Mouse (Mus musculus): ENCODE measurements around the gene Gm49336. TPM values are rescaled to one million over a fixed set of nuclear protein-coding genes. Genes with fewer than 3 reads are reported as not detected.
A peak's percentile ranks its signal among the peaks of the same experiment; 100 is the strongest.

Gene Gm49336
- polyA plus RNA-seq, 1 experiment from 2014 or later = 30.2 TPM

DNA sequence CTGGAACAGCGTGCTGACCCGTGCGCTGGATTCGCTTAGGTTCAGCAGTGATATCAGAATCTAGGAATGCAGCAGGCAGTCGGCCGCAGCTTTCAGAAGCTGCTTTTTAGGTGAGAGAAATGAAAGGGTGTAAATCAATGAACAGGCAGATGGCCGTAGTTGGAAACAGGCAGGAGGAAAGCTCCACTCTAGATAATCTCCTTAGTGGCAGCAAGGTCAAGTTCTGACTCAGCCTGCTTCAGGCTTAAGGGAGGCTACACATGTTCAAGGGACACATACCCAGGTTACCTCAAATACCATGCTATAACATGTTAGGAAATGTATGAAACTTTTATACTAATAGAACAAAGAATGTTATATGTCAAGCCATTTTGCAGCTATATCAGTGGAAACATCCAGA, 11.0 kb upstream of the Gm49336 start:
- no peak overlapping the region for H3K4me3 ChIP-seq
- no peak overlapping the region for H3K4me2 ChIP-seq
- H3K9me3 ChIP-seq (replicated peaks) = no peaks in the 10 kb centered on the region
- H3K36me3 ChIP-seq = no peaks in the 10 kb centered on the region
- no peak overlapping the region for H3K9ac ChIP-seq
- no peaks in the 10 kb centered on the region for H3K27me3 ChIP-seq
- WGBS = 30% methylated on average over 7 of the region's 7 CpGs
- H3K27ac ChIP-seq = no peak overlapping the region
- no peak for ATAC-seq (replicated peaks; ENCODE audit: insufficient number of reproducible peaks, insufficient read depth, low FRiP score, low read depth)
- peaks cover 8% of the 10 kb centered on the region; the same call in 1 of the 2 replicates for H3K4me1 ChIP-seq (replicated peaks)

DNA sequence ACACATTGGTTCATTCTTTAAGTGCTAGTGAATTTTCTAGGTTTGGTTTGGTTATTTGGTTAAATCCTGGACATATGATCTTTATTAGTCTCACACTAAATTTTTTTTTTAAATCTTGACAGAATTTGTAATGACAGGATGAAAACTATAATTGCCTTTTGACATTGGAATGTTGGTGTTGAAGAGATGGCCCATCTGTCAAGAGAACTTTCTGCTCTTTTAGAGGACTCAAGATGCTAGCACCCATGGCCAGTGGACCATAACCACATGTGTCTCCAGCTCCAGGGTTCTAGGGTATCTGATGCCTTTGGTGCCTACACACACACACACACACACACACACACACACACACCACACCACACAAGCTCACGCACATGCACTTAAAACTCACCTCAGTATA, 6.5 kb upstream of the Gm49336 start:
- ATAC-seq (replicated peaks; ENCODE audit: insufficient number of reproducible peaks, insufficient read depth, low FRiP score, low read depth) = no peak
- WGBS = 89% methylated on average over 1 of the region's 1 CpGs
- H3K9me3 ChIP-seq (replicated peaks) = no peaks in the 10 kb centered on the region

DNA sequence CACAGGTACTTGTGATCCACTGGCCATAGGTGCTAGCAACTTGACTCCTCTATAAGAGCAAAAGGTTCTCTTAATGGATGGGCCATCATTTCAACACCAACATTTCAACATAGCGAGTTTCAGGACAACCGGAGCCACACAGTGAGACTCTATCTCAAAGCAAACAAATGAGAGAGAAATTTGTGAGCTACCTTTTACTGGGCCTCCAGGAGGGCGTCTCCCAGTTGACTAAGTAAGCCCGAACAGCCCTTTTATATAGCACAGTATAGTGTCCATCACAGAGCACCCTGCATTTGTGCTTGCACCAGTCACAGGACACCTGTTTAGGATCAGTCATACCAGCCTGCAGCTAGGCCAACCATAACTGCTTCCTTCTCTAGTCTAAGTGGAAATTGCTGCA, 5.8 kb upstream of the Gm49336 start:
- H3K36me3 ChIP-seq = no peaks in the 10 kb centered on the region
- no peak overlapping the region for H3K9ac ChIP-seq
- WGBS = 55% methylated on average over 4 of the region's 4 CpGs
- no peaks in the 10 kb centered on the region for H3K9me3 ChIP-seq (replicated peaks)
- no peak overlapping the region for H3K4me2 ChIP-seq
- peaks cover 6% of the 10 kb centered on the region for H3K4me1 ChIP-seq (replicated peaks)
- H3K27ac ChIP-seq = no peak overlapping the region
- no peak overlapping the region for H3K4me3 ChIP-seq
- ATAC-seq (replicated peaks; ENCODE audit: insufficient number of reproducible peaks, insufficient read depth, low FRiP score, low read depth) = no peak
- no peaks in the 10 kb centered on the region for H3K27me3 ChIP-seq

More for the DNA sequence above, 6.5 kb upstream of the Gm49336 start:
- Histone ChIP-seq H3K27ac (no peak overlapping the region), H3K4me1 (replicated peaks) (no peaks in the 10 kb centered on the region), H3K4me2 (no peak overlapping the region), H3K4me3 (no peak overlapping the region), H3K36me3 (no peaks in the 10 kb centered on the region), H3K9ac (no peak overlapping the region), H3K27me3 (no peaks in the 10 kb centered on the region)

DNA sequence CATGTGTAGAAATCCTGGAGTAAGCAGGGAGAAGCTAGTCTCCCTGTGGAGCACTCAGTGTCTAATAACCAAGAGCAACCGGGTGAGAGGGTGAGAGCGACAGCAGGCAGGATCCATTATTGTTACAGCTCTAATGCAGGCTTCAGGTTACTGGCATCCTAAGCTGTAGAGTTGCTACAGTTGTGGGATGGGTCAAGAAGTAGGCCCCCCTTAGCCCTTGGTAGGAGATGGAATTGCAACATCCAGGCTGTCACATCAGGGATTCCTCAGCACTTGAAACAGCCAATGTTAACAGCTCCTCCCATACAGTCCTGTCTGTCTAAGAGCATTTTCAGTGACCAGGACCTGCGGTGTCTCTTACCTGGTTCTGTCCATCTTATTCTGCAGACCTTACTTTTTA, 5.0 kb upstream of the Gm49336 start:
- no peak for ATAC-seq (replicated peaks; ENCODE audit: insufficient number of reproducible peaks, insufficient read depth, low FRiP score, low read depth)
- no peak overlapping the region for H3K9ac ChIP-seq
- WGBS = 31% methylated on average over 3 of the region's 3 CpGs

DNA sequence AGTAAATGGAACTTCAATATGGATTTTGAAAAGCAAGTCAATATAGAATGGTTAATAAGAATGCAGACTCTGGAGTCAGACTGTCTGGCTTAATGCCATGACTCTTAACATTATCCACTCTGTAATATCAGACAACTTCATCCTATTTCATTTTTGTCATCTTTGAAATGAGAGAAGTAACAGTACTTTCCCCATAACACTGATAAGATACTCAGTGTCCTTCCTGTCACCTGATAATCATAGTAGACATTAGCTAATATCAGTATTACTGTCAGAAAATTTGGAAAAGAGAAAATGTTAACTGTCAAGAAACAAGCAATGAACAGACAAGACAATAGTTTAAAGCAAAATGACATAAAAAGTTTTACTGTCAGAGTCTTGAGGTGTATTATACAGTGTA, 3.5 kb upstream of the Gm49336 start:
- Histone ChIP-seq H3K27me3 (no peaks in the 10 kb centered on the region), H3K9me3 (replicated peaks) (no peaks in the 10 kb centered on the region), H3K27ac (no peak overlapping the region), H3K9ac (no peak overlapping the region), H3K4me3 (no peak overlapping the region), H3K4me1 (replicated peaks) (peaks cover 12% of the 10 kb centered on the region), H3K4me2 (no peak overlapping the region), H3K36me3 (no peaks in the 10 kb centered on the region)
- no peak for ATAC-seq (replicated peaks; ENCODE audit: insufficient number of reproducible peaks, insufficient read depth, low FRiP score, low read depth)

More for the DNA sequence above, 5.0 kb upstream of the Gm49336 start:
- Histone ChIP-seq H3K27me3 (no peaks in the 10 kb centered on the region), H3K27ac (no peak overlapping the region), H3K4me2 (no peak overlapping the region), H3K36me3 (no peaks in the 10 kb centered on the region), H3K4me1 (replicated peaks) (peaks cover 7% of the 10 kb centered on the region), H3K9me3 (replicated peaks) (no peaks in the 10 kb centered on the region), H3K4me3 (no peak overlapping the region)

DNA sequence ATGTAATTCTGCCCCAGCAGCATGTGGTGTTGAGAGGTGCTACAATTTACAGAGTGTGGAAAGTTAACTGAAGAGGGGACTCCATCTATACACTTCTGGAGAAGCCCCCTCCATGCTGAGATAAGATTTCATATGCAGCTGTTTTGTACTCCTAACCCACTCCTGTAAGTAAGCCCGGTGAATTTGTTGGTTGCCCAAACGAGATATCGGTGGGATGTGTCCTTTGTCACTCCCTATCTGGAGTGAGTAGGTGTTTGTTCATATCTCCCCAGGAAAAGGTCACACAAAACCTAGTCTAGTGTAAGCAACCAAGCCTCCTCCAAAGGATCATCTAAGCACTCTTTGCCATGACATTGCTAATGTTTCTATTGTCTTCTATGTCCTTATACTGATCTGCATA, 2.2 kb upstream of the Gm49336 start:
- WGBS = 77% methylated on average over 3 of the region's 3 CpGs
- H3K9me3 ChIP-seq (replicated peaks) = no peaks in the 10 kb centered on the region
- H3K9ac ChIP-seq = no peak overlapping the region
- H3K27me3 ChIP-seq = no peaks in the 10 kb centered on the region
- no peak overlapping the region for H3K4me2 ChIP-seq
- no peak overlapping the region for H3K4me3 ChIP-seq
- H3K4me1 ChIP-seq (replicated peaks) = peaks cover 21% of the 10 kb centered on the region
- no peak overlapping the region for H3K27ac ChIP-seq
- no peak for ATAC-seq (replicated peaks; ENCODE audit: insufficient number of reproducible peaks, insufficient read depth, low FRiP score, low read depth)
- no peaks in the 10 kb centered on the region for H3K36me3 ChIP-seq

DNA sequence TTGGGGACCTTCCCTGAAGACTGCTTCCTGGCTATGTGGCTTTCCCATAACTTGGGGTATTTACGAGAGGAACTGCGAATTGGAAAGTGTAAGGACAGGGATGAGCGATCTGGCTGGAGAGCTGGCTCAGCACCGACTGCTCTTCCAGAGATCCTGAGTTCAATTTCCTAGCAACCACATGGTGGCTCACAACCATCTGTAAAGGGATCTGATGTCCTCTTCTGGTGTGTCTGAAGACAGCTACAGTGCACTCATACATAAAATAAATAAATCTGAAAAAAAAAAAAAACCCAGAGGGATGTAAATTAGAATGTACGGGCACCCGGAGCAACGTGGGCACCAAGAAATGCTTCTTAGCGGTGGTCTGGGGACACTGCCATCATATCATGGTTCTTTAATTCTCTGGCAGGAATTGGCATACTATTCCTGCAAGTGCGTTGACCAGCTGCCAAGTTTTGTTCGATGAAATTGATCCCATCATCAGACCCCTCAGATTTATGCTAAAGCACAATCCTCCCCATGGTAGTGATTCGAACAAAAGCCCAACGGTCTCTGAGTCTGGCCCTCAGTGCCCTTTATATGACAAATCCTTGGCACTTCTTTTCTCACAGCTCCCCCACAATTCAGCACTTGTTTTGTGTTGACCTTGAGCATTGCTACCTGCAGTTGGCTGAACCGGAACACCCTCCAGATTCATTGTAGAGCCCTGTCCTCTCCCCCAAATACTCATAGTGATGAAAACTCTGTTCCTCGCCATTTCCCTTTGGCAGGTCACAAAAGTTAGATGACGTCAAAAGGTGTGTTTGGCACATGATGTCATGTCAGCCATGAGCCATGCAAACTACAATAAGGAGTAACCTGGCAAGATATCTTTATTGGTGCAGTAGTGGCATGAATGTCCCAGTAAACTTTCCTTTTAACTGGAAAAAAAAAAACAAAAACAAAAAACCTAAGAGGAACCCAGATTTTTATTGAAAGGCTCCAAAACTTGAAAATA, 995 bp upstream of the Gm49336 start:
- Histone ChIP-seq H3K4me1 (replicated peaks) (peaks cover 21% of the 10 kb centered on the region), H3K9me3 (replicated peaks) (no peaks in the 10 kb centered on the region), H3K27ac (peak overlapping the region; percentile 90), H3K36me3 (no peaks in the 10 kb centered on the region), H3K4me2 (peak overlapping the region; percentile 93), H3K9ac (peak overlapping the region; percentile 74), H3K4me3 (peak overlapping the region; percentile 96), H3K27me3 (no peaks in the 10 kb centered on the region)
- WGBS = 21% methylated on average over 15 of the region's 15 CpGs
- ATAC-seq (replicated peaks; ENCODE audit: insufficient number of reproducible peaks, insufficient read depth, low FRiP score, low read depth) = no peak

DNA sequence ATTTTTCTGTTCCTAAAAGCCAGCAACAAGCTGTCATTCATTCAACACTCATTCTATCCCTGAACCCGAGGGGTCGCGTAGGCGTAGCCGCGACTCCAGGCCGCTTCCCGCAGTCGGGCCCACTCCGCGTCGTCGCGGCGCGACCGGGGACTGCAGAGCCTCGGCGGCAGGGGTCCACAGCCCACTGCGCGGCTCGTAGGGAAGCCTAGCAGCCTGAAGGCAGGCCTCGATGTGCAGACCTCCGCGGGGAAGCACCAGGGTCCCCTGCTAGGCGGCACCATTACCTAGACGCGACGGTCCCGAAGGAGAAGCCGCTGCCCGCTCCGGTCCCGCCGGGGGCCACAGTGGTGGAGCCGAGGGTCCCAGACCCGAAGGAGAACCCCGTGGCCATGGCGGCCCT, 428 bp downstream of the Gm49336 start:
- WGBS = under 1% methylated on average over 39 of the region's 39 CpGs
- peak overlapping the region; percentile 96 for H3K4me3 ChIP-seq

DNA sequence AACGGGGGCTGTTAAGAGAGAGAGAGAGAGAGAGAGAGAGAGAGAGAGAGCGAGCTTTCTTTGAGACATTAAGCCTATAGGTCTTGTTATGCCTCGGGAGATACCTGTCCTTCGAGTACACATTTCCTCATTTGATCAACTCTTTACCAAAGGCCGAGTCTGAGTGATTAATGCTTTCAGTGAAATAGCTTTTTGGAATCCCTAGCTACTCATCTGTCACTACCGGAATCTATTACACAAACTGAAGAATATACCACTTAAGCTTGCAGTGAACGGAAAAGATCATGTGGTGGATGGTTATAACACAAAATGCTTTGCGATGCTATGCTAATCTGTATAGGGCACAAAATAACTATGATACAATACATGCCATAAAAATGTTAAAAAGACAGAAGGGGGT, 941 bp downstream of the Gm49336 start:
- Histone ChIP-seq H3K9me3 (replicated peaks) (no peaks in the 10 kb centered on the region), H3K4me1 (replicated peaks) (peaks cover 21% of the 10 kb centered on the region), H3K4me2 (peak overlapping the region; percentile 68), H3K36me3 (no peaks in the 10 kb centered on the region), H3K27ac (no peak overlapping the region), H3K27me3 (no peaks in the 10 kb centered on the region), H3K4me3 (peak overlapping the region; percentile 96), H3K9ac (peak overlapping the region; percentile 95)
- 9% methylated on average over 8 of the region's 8 CpGs for WGBS
- no peak for ATAC-seq (replicated peaks; ENCODE audit: insufficient number of reproducible peaks, insufficient read depth, low FRiP score, low read depth)

More for the DNA sequence above, 428 bp downstream of the Gm49336 start:
- ATAC-seq (replicated peaks; ENCODE audit: insufficient number of reproducible peaks, insufficient read depth, low FRiP score, low read depth) = peak; percentile 51
- Histone ChIP-seq H3K4me2 (peak overlapping the region; percentile 68), H3K27ac (peak overlapping the region; percentile 90), H3K36me3 (no peaks in the 10 kb centered on the region), H3K9me3 (replicated peaks) (no peaks in the 10 kb centered on the region), H3K4me1 (replicated peaks) (peaks cover 21% of the 10 kb centered on the region), H3K27me3 (no peaks in the 10 kb centered on the region), H3K9ac (peak overlapping the region; percentile 95)

DNA sequence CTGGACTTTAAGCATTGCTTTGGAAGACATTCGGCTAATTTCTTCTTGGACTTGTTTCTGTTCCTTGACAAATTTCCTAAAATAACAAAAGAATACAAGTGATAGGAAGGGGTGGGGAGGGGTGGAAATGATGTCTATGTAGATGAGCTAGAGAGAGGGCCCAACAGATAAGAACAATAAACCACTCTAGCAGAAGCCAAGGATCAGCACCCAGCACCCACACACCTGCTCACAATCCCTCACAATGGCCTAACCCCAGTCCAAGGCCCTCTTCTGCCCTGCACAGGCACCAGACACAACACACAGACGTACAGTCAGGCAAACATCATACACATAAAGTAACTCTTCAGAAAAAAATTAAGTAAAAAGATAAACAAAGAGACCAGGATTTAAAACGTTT, 12.8 kb downstream of the Gm49336 start:
- H3K27me3 ChIP-seq = no peaks in the 10 kb centered on the region
- WGBS = 69% methylated on average over 3 of the region's 3 CpGs
- H3K4me3 ChIP-seq = no peak overlapping the region
- H3K9ac ChIP-seq = no peak overlapping the region
- no peak overlapping the region for H3K27ac ChIP-seq
- peaks cover 29% of the 10 kb centered on the region for H3K36me3 ChIP-seq
- H3K4me1 ChIP-seq (replicated peaks) = no peaks in the 10 kb centered on the region
- H3K9me3 ChIP-seq (replicated peaks) = no peaks in the 10 kb centered on the region
- no peak for ATAC-seq (replicated peaks; ENCODE audit: insufficient number of reproducible peaks, insufficient read depth, low FRiP score, low read depth)
- H3K4me2 ChIP-seq = no peak overlapping the region

DNA sequence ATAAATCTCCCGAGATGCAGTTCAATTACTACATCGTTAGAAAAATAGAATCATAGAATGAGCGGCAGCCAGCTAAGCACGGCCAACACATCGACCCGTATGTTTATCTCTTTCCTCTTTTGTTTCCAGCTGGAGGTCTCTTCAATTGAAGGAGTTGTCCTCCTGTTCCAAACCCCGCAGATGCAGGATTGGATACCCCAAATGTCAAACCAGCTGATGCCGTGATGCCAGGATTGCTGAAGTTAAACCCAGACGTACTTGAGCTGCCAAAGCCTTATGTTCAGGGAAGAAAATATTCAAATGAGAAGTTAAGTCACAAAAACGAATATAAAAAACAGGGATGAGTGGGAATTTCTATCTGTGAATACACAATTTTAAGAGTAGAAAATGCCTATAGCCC, 31.4 kb downstream of the Gm49336 start:
- ATAC-seq (replicated peaks; ENCODE audit: insufficient number of reproducible peaks, insufficient read depth, low FRiP score, low read depth) = no peak
- no peaks in the 10 kb centered on the region for H3K9me3 ChIP-seq (replicated peaks)
- H3K27ac ChIP-seq = no peak overlapping the region
- WGBS = 89% methylated on average over 10 of the region's 10 CpGs
- no peak overlapping the region for H3K4me3 ChIP-seq
- no peak overlapping the region for H3K9ac ChIP-seq
- peaks cover 25% of the 10 kb centered on the region for H3K36me3 ChIP-seq
- no peaks in the 10 kb centered on the region for H3K4me1 ChIP-seq (replicated peaks)
- no peaks in the 10 kb centered on the region for H3K27me3 ChIP-seq
- no peak overlapping the region for H3K4me2 ChIP-seq

DNA sequence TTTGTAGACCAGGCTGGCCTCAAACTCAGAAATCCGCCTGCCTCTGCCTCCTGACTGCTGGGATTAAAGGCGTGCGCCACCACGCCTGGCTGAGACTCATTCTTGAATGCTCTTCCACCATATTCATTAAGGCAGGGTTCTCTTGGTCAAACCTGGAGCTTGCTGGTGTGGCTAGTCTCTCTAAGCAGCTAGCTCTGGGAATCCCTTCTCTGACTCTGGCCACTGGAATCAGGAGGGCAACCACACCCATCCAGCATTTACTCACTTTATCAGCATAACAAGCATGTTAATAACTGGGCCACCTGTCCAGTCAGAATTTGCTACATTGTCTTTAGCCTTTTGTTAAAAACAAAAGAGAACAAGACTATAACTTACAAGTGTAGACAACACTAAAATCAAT, 33.7 kb downstream of the Gm49336 start:
- Histone ChIP-seq H3K27me3 (no peaks in the 10 kb centered on the region), H3K9me3 (replicated peaks) (no peaks in the 10 kb centered on the region), H3K9ac (no peak overlapping the region), H3K4me1 (replicated peaks) (no peaks in the 10 kb centered on the region), H3K36me3 (peaks cover 25% of the 10 kb centered on the region), H3K27ac (no peak overlapping the region), H3K4me2 (no peak overlapping the region), H3K4me3 (no peak overlapping the region)
- 95% methylated on average over 4 of the region's 4 CpGs for WGBS
- ATAC-seq (replicated peaks; ENCODE audit: insufficient number of reproducible peaks, insufficient read depth, low FRiP score, low read depth) = no peak

All from heart, embryonic 15.5 days (tissue).